Mouse (Mus musculus): Measurements from ENCODE around the gene Strn3.

DNA sequence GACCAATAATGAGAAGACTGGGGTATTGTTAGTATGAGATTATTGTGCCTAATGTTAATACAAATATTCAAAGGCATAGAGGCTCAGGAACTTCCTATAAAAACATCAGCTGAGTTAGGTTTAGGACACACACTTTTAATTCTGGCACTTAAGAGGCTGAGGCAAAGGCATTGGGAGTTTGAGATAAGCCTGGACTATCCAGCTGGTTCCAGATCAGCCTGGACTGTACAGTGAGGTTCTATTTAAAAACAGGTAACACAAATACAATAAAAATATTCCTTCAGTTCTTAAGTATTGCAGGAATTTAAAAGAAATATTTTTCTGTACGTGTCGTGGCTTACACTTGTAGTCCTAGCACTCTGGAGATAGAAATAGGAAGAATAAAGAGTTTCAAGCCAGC, 55.4 kb downstream of the Strn3 start:
- TF ChIP-seq POLR2A (IDR thresholded peaks at IDR 0.05; ENCODE audit: borderline replicate concordance, extremely low read depth, low read depth, low read length) (no peak), CTCF (IDR thresholded peaks at IDR 0.05; ENCODE audit: insufficient read depth, low read length) (no peak)

Data from lung, adult 2 months (tissue).